Mouse (Mus musculus) bone marrow, adult 2 months (tissue): ENCODE measurements around the gene Rnf220. TPM values are rescaled to one million over a fixed set of nuclear protein-coding genes. Genes with fewer than 3 reads are reported as not detected.

Source experiments
- H3K27ac ChIP-seq: fragments of 200-500 bp; 2 replicates; pipeline ENCODE4 v1.5.1; 2012; ENCODE audit warnings: low read depth, mild to moderate bottlenecking, control low read depth, inconsistent platforms, low read length; ENCODE audit not compliant: control insufficient read depth, poor library complexity, insufficient read depth
- H3K4me1 ChIP-seq: fragments of 200-500 bp; 2 replicates; pipeline ENCODE4 v1.6.1; 2011; ENCODE audit warnings: low read length; ENCODE audit not compliant: control insufficient read depth, insufficient read depth
- H3K4me3 ChIP-seq: fragments of 200-500 bp; replicated peaks from 2 replicates; pipeline ENCODE3; 2011; ENCODE audit warnings: mild to moderate bottlenecking, low read depth, low read length, control low read depth; ENCODE audit not compliant: control insufficient read depth
- CTCF ChIP-seq: fragments of 200-500 bp; IDR thresholded peaks from 2 replicates; pipeline ENCODE4 v1.5.1; 2011; ENCODE audit warnings: low read length, control low read depth; ENCODE audit not compliant: control insufficient read depth, insufficient read depth
- POLR2A ChIP-seq: fragments of 200-500 bp; IDR thresholded peaks from 2 replicates; pipeline ENCODE4 v1.6.1; 2011; ENCODE audit warnings: low read depth, mild to moderate bottlenecking, control low read depth, low read length, borderline replicate concordance; ENCODE audit not compliant: control insufficient read depth
- WGBS: fragments of 180-500 bp; shearing (Covaris S2); methylation state at CpG from one replicate; pipeline ENCODE4 v1.1.7; 2018; 5-methylcytosine and 5-hydroxymethylcytosine counted together
- polyA plus RNA-seq: library from polyadenylated mRNA; stranded (reverse); fragments of >200 nt; gene quantifications from 2 replicates; pipeline ENCODE4 v1.2.4, GENCODE M21; 2011; ENCODE audit warnings: low replicate concordance; ENCODE audit not compliant: missing spikeins, insufficient read depth, insufficient read length

Gene Rnf220
- polyA plus RNA-seq, 1 experiment = 49.6 TPM

DNA sequence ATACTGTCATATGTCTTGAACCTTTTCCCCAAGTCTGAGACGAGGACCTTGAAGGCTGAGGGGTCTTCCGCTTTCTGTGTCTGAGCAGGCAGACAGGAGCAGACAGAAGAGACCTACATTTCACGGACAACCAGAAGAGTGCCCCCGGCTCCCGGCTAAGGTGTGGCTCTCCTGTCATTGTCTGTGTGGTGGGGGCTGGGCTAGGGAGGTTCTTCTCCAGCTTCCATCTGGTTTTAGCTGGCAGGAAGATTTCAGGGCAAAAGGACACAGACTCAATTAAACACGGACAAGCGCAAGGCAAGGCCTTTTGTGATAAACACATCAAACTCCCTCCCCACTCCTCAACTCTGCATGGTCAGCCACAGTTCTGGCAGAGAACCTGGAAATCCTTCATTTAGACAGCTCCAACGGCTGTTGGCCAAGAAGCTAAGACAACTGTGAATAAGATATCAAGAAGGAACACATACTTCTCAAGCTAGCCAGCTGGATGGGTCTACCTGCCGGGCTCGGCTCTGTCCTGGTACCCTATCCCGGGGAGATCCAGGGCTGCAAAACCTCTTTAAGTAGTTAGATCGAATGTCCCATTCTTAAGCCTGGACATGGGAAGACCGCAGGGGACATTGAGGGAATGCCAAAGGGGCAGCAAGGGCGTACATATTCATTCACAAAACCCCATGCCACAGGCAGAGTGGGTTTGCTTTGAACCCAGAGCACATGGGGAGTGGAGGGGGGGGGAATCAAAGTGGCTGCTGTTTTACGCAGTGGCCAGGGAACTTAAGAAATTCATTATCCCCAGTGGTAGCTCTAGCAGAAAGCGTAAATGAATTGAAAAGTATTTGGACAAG is 135.9 kb downstream of the Rnf220 start:
- H3K4me1 ChIP-seq = peaks cover 3% of the 10 kb centered on the region; the same call in 1 of the 2 replicates
- no peak for TF ChIP-seq POLR2A
- TF ChIP-seq CTCF = no peak
- no peak overlapping the region for H3K27ac ChIP-seq
- H3K4me3 ChIP-seq = no peak overlapping the region
- 77% methylated on average over 16 of the region's 16 CpGs for WGBS

- no peak overlapping the region for H3K27ac ChIP-seq
- TF ChIP-seq CTCF = no peak
- no peak for TF ChIP-seq POLR2A
- peaks cover 3% of the 10 kb centered on the region; the same call in 1 of the 2 replicates for H3K4me1 ChIP-seq
- 46% methylated on average over 17 of the region's 17 CpGs for WGBS
- no peak overlapping the region for H3K4me3 ChIP-seq
These were observed 137.0 kb downstream of the Rnf220 start for GRCm38 (mm10) chr4:117359803-117360382.

- peaks cover 1% of the 10 kb centered on the region; the same call in 1 of the 2 replicates for H3K4me1 ChIP-seq
These were observed 138.9 kb downstream of the Rnf220 start for GRCm38 (mm10) chr4:117357917-117358316.

GRCm38 (mm10) chr4:117357104-117357503 is 139.7 kb downstream of the Rnf220 start:
- Histone ChIP-seq H3K4me1 (peaks cover 1% of the 10 kb centered on the region; the same call in 1 of the 2 replicates), H3K27ac (no peak overlapping the region), H3K4me3 (no peak overlapping the region)
- 77% methylated on average over 5 of the region's 5 CpGs for WGBS
- TF ChIP-seq POLR2A (no peak), CTCF (no peak)

More at GRCm38 (mm10) chr4:117357917-117358316, 138.9 kb downstream of the Rnf220 start:
- Histone ChIP-seq H3K4me3 (no peak overlapping the region), H3K27ac (no peak overlapping the region)
- TF ChIP-seq CTCF (no peak), POLR2A (no peak)
- WGBS = 70% methylated on average over 7 of the region's 7 CpGs

DNA sequence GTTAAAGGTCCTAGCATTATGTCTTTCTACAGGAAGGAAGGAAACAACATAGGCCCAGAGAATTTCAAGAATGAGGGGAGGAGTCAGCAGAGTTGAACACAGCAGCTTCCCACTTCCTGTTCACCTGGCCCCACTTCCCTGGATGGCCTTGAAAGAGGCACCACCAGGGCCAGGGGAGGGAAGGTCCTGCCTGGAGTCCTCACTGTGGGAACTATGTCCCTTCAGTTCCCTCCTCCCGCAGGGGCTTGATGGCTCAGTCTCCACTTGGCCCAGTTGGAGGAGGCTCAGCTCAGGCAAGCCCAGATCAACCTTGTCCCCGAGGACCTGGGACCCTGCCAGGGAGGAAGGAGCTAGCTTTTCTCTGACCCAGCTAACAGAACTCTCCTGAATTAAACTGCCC is 140.6 kb downstream of the Rnf220 start:
- H3K27ac ChIP-seq = no peak overlapping the region
- peaks cover 1% of the 10 kb centered on the region; the same call in 1 of the 2 replicates for H3K4me1 ChIP-seq
- no peak for TF ChIP-seq POLR2A
- no peak for TF ChIP-seq CTCF
- 12% methylated on average over 2 of the region's 2 CpGs for WGBS
- H3K4me3 ChIP-seq = no peak overlapping the region

DNA sequence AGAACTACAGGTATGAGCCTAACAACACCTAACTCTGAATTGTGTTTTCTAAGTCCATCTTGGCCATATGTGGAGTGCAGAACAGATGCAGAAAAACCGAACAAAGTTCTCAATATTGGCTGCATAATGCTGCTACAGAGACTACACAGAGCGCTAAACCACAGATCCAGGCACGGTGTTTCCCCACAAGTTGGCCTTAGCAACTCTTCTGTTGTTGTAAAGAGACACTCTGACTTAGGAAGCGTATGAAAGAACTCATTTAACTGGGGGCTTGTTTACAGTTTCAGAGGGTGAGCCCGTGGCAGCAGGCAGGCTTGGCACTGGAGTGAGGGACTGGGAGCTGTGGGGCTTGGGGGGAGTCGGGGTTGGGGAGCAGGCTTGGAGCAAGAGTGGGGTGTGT is 142.2 kb downstream of the Rnf220 start:
- no peak for TF ChIP-seq CTCF
- no peak for TF ChIP-seq POLR2A
- no peak overlapping the region for H3K27ac ChIP-seq
- no peak overlapping the region for H3K4me3 ChIP-seq
- 70% methylated on average over 6 of the region's 6 CpGs for WGBS
- peaks cover 1% of the 10 kb centered on the region; the same call in 1 of the 2 replicates for H3K4me1 ChIP-seq

DNA sequence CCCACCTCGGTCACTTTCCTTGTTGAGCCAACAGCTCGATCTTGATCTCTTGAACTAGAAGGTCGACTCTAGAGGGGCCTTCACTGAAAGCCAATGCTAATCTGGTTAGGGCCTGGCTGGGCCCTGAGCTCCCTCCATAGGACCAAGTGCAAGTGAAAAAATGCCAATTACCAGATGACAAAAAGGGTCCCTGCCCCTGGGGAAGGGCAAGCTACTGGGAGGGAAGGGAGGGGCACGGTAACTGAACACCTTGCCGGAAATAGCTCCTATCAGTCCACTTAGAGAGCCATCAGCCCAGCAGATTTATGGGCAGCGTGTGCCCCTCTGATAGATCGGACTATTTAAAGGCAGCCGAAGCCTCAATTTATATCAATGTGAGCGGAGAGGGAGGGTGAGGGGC is 143.9 kb downstream of the Rnf220 start:
- Histone ChIP-seq H3K4me3 (no peak overlapping the region), H3K4me1 (no peaks in the 10 kb centered on the region)
- WGBS = 83% methylated on average over 9 of the region's 9 CpGs

GRCm38 (mm10) chr4:117352071-117352470 is 144.8 kb downstream of the Rnf220 start:
- Histone ChIP-seq H3K4me1 (no peaks in the 10 kb centered on the region), H3K27ac (no peak overlapping the region), H3K4me3 (no peak overlapping the region)
- TF ChIP-seq CTCF (no peak), POLR2A (no peak)
- WGBS = 84% methylated on average over 5 of the region's 5 CpGs

More for the DNA sequence above, 143.9 kb downstream of the Rnf220 start:
- TF ChIP-seq CTCF (no peak), POLR2A (no peak)
- no peak overlapping the region for H3K27ac ChIP-seq
